Mouse (Mus musculus) midbrain, embryonic 14.5 days (tissue): ENCODE data around the gene Mtrf1l. TPM values are rescaled to one million over a fixed set of nuclear protein-coding genes. Genes with fewer than 3 reads are reported as not detected.

Experiments
- ATAC-seq: fragments of 200-750 bp; cut with Nextera tagmentation; 2 replicates; pipeline ENCODE4 v1.8.0; 2017; ENCODE audit warnings: moderate number of reproducible peaks, moderate library complexity; ENCODE audit not compliant: low FRiP score, low TSS enrichment
- DNase-seq: peaks from one replicate; pipeline ENCODE4 v3.0.0-alpha.2; 2015
- H3K27ac ChIP-seq: fragments of 300-500 bp; sonication (generic); replicated peaks from 2 replicates; pipeline ENCODE4 v1.5.1; 2014; ENCODE audit warnings: mild to moderate bottlenecking, low read depth, low read length, moderate library complexity
- H3K27me3 ChIP-seq: fragments of 300-500 bp; sonication (generic); 2 replicates; pipeline ENCODE4 v1.6.1; 2014; ENCODE audit warnings: low read length, control low read depth, mixed read lengths; ENCODE audit not compliant: control insufficient read depth, insufficient read depth
- H3K36me3 ChIP-seq: fragments of 300-500 bp; sonication (generic); 2 replicates; pipeline ENCODE4 v1.6.1; 2014; ENCODE audit warnings: low read length, control low read depth; ENCODE audit not compliant: control insufficient read depth, insufficient read depth
- H3K4me1 ChIP-seq: fragments of 300-500 bp; sonication (generic); 2 replicates; pipeline ENCODE4 v1.6.1; 2014; ENCODE audit warnings: mild to moderate bottlenecking, antibody characterized with exemption, low read length, control low read depth; ENCODE audit not compliant: control insufficient read depth, insufficient read depth
- H3K4me2 ChIP-seq: fragments of 300-500 bp; sonication (generic); 2 replicates; pipeline ENCODE4 v1.6.1; 2014; ENCODE audit warnings: mild to moderate bottlenecking, low read length, moderate library complexity
- H3K4me3 ChIP-seq: fragments of 300-500 bp; sonication (generic); replicated peaks from 2 replicates; pipeline ENCODE4 v1.5.1; 2014; ENCODE audit warnings: low read depth, low read length
- H3K9ac ChIP-seq: fragments of 300-500 bp; sonication (generic); replicated peaks from 2 replicates; pipeline ENCODE4 v1.6.1; 2014; ENCODE audit warnings: mild to moderate bottlenecking, low read length, moderate library complexity
- H3K9me3 ChIP-seq: fragments of 300-500 bp; sonication (generic); 2 replicates; pipeline ENCODE4 v1.6.1; 2016; ENCODE audit warnings: low read length, control low read depth, mixed read lengths; ENCODE audit not compliant: control insufficient read depth
- WGBS: fragments of 180-500 bp; shearing (Covaris S2); extraction: QIAGEN DNeasy Blood & Tissue Kit; methylation state at CpG from one replicate; pipeline ENCODE4 v1.1.7; 2014; 5-methylcytosine and 5-hydroxymethylcytosine counted together
- polyA plus RNA-seq: library from polyadenylated mRNA; unstranded; fragments of >200 nt; fragmentation: Nextera tagmentation; extraction: Ambion mirVana; gene quantifications from 2 replicates; pipeline ENCODE4 v1.2.1, GENCODE M21; 2014

The Mtrf1l gene
- polyA plus RNA-seq, result 10.2 and 13.4 TPM in 2 replicates

DNA sequence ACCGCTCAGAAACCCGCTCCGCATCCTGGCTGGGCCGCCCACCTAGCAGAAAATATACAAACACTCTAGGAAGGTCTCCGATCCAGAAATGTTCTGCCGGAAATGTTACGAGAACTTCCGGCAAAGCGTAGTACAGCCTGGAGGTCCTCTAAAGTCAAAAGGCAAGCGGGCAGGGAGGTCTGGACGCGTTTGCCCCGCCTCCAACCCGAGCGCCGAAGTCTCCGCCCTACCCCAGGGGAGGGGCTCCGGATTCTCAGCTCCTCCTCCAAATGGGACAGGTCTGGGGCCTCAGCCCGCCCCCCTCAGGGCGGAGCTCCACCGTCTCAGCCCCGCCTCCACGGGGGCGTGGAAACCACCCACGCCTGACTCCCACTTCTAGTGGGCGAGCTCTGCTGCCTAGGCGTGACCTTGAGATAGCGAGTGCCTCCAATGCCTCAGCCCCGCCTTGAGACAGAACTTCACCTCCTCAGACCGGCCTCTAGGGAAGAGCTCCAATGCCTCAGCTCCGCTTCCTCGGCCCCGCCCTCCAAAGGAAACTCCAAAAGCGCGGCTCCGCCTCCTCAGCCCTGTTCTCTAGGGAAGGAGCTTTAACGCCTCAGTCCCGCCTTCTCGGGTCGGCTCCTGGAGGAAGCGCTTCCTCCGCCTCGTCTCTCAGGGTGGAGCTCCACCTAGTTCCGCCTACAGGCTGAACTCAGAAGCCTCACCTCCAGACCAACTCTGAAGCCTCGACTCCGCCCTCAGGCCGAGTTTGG, at the start of gene Mtrf1l:
Mtrf1l (minus strand) TSS at position 171 of the 752 bp plus-strand sequence.
- no peaks in the 10 kb centered on the region for H3K9me3 ChIP-seq
- H3K36me3 ChIP-seq, result peaks cover 13% of the 10 kb centered on the region
- no peaks in the 10 kb centered on the region for H3K27me3 ChIP-seq
- H3K4me1 ChIP-seq, result peaks cover 13% of the 10 kb centered on the region
- WGBS, result under 1% methylated on average over 47 of the region's 47 CpGs
- ATAC-seq (peak; percentile 98), DNase-seq (peak; percentile 98)
- peak within 1 kb of the TSS; percentile 57 for H3K4me2 ChIP-seq
- H3K9ac ChIP-seq, result peak within 1 kb of the TSS; percentile 82
- H3K27ac ChIP-seq, result peak within 1 kb of the TSS; percentile 79
- H3K4me3 ChIP-seq, result peak within 1 kb of the TSS; percentile 89

GRCm38 (mm10) chr10:5871081-5871480, 47.4 kb upstream of the Mtrf1l start:
- no peaks in the 10 kb centered on the region for H3K27me3 ChIP-seq
- H3K9me3 ChIP-seq, result no peaks in the 10 kb centered on the region
- H3K27ac ChIP-seq, result no peak overlapping the region
- H3K4me3 ChIP-seq, result no peak overlapping the region
- H3K4me2 ChIP-seq, result no peak overlapping the region
- no peak for DNase-seq
- no peaks in the 10 kb centered on the region for H3K36me3 ChIP-seq
- no peak for ATAC-seq
- H3K9ac ChIP-seq, result no peak overlapping the region
- H3K4me1 ChIP-seq, result 0 out of 2 replicates have a peak, but pooled peaks cover 9% of the 10 kb centered on the region
- WGBS, result 51% methylated on average over 4 of the region's 4 CpGs

DNA sequence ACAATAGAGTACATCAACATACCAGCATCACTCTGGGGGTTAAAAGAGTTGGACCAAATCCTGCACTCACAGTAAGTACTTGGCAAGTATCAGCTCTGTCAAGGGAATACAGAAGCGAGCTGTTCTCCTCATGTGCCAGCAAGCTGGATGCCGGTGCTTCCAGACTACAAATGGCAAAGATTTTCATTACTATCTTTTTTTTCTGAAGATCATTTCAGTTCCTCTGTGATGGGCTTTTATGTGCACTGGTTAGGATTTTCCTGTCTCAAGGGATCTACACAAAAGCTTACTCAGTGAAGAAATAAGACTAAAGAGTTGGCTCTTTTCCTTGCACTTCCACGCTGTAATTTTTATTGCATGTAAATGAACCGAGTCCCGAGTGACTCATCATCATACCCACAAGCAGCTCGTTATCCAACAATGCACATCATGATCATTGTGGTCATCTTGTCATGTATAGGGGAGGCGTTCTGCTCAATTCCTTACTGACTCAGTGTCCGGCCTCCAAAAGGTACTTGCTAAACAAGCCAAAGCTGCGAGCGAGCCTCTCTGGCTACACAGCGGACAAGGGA, 44.4 kb upstream of the Mtrf1l start:
- Histone ChIP-seq H3K27ac (no peak overlapping the region; the same call in 1 of the 2 replicates), H3K27me3 (no peaks in the 10 kb centered on the region), H3K9me3 (no peaks in the 10 kb centered on the region), H3K4me2 (no peak overlapping the region), H3K4me1 (0 out of 2 replicates have a peak, but pooled peaks cover 9% of the 10 kb centered on the region), H3K4me3 (no peak overlapping the region), H3K9ac (no peak overlapping the region), H3K36me3 (no peaks in the 10 kb centered on the region)
- ATAC-seq, result no peak; the same call in 1 of the 2 replicates
- peak; percentile 27 for DNase-seq
- 69% methylated on average over 11 of the region's 11 CpGs for WGBS

GRCm38 (mm10) chr10:5865996-5866395, 42.3 kb upstream of the Mtrf1l start:
- H3K27me3 ChIP-seq, result no peaks in the 10 kb centered on the region
- no peak overlapping the region for H3K9ac ChIP-seq
- 57% methylated on average over 2 of the region's 2 CpGs for WGBS
- H3K36me3 ChIP-seq, result peaks cover 6% of the 10 kb centered on the region; the same call in 1 of the 2 replicates
- 0 out of 2 replicates have a peak, but pooled peaks cover 9% of the 10 kb centered on the region for H3K4me1 ChIP-seq
- no peak overlapping the region for H3K4me3 ChIP-seq
- no peak overlapping the region for H3K27ac ChIP-seq
- no peaks in the 10 kb centered on the region; the same call in 1 of the 2 replicates for H3K9me3 ChIP-seq
- DNase-seq (no peak), ATAC-seq (no peak)
- H3K4me2 ChIP-seq, result no peak overlapping the region

DNA sequence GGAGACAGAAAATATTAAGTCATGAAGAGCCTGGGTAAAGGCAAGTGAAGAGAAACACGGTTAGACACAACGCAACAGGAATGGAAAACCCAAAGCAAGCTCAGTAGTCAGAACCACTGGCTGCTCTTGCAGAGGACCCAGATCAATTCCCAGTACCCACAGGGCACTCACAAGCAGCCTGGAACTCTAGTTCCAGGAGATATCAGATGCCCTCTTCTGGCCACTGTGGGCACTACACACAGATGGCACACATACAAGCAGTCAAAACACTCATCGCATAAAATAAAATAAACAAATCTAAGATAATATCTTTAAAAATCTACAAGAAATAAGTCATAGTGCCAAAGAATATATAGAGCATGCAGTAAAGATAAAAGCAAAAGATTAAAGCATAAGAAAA, 39.0 kb upstream of the Mtrf1l start:
- 0 out of 2 replicates have a peak, but pooled peaks cover 2% of the 10 kb centered on the region for H3K4me1 ChIP-seq
- no peaks in the 10 kb centered on the region for H3K27me3 ChIP-seq
- no peak for ATAC-seq
- no peak overlapping the region for H3K9ac ChIP-seq
- H3K36me3 ChIP-seq, result peaks cover 6% of the 10 kb centered on the region; the same call in 1 of the 2 replicates
- no peak for DNase-seq
- no peak overlapping the region for H3K4me2 ChIP-seq
- no peak overlapping the region for H3K27ac ChIP-seq
- WGBS, result 95% methylated on average over 3 of the region's 3 CpGs
- H3K4me3 ChIP-seq, result no peak overlapping the region
- H3K9me3 ChIP-seq, result no peaks in the 10 kb centered on the region; the same call in 1 of the 2 replicates

DNA sequence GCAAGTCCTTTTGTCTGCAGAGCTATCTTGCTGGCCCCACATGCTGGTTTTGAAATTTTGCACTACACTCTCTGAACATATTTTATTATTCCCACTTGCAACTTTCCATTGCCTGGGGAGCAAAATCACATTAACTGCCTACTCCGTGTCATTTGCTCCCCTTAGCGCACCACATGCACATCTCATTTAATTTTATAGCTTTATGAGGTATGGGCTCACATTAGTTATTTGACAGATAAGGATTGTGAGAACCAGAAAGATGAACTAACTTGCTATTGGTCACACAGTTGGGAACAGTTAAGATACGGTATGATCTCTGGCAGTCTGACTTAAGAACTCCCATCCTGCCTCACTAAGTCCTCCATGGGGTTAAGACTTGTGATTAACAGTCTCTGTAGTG, 37.1 kb upstream of the Mtrf1l start:
- Histone ChIP-seq H3K36me3 (peaks cover 8% of the 10 kb centered on the region; the same call in 1 of the 2 replicates), H3K9ac (no peak overlapping the region), H3K4me1 (no peaks in the 10 kb centered on the region), H3K4me2 (no peak overlapping the region), H3K27ac (no peak overlapping the region), H3K27me3 (no peaks in the 10 kb centered on the region), H3K9me3 (no peaks in the 10 kb centered on the region; the same call in 1 of the 2 replicates), H3K4me3 (no peak overlapping the region)
- ATAC-seq (no peak), DNase-seq (no peak)
- 85% methylated on average over 3 of the region's 3 CpGs for WGBS

DNA sequence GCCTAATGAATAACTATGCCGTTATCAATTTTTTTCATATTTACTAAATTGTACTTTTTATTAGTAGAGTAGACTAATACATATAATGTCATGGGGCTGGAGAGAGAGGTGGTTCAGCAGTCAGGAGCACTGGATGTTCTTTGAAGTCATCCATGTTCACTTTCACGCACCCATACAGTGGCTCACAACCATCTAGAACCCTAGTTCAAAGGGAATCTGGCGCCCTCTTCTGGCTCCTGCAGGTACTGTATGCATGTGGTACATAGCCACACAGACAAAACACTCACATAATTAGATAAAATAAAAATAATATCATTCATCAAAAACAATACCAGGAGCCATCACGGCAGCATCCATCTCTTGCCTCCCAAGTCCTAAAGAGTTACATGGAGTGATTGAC, 36.0 kb upstream of the Mtrf1l start:
- Histone ChIP-seq H3K27me3 (no peaks in the 10 kb centered on the region), H3K36me3 (peaks cover 8% of the 10 kb centered on the region; the same call in 1 of the 2 replicates), H3K4me2 (no peak overlapping the region), H3K9ac (no peak overlapping the region), H3K4me1 (no peaks in the 10 kb centered on the region), H3K27ac (no peak overlapping the region), H3K9me3 (no peaks in the 10 kb centered on the region; the same call in 1 of the 2 replicates), H3K4me3 (no peak overlapping the region)
- DNase-seq (no peak), ATAC-seq (no peak; the same call in 1 of the 2 replicates)
- 76% methylated on average over 4 of the region's 4 CpGs for WGBS

GRCm38 (mm10) chr10:5857996-5858549, 34.4 kb upstream of the Mtrf1l start:
- Histone ChIP-seq H3K27me3 (no peaks in the 10 kb centered on the region), H3K27ac (no peak overlapping the region), H3K9ac (no peak overlapping the region), H3K36me3 (peaks cover 8% of the 10 kb centered on the region; the same call in 1 of the 2 replicates), H3K4me2 (no peak overlapping the region), H3K9me3 (no peaks in the 10 kb centered on the region; the same call in 1 of the 2 replicates), H3K4me1 (no peaks in the 10 kb centered on the region), H3K4me3 (no peak overlapping the region)
- WGBS, result 69% methylated on average over 10 of the region's 10 CpGs
- DNase-seq, result no peak
- no peak for ATAC-seq
